Mouse (Mus musculus): Measurements from ENCODE around the gene Gm14137. TPM values are rescaled to one million over a fixed set of nuclear protein-coding genes. Genes with fewer than 3 reads are reported as not detected.

The Gm14137 gene
- polyA plus RNA-seq, 1 experiment from 2014 or later, result 0.30 TPM

- Histone ChIP-seq H3K9me3 (ENCODE audit: control insufficient read depth, low read depth, low read length) (no peaks in the 10 kb centered on the region), H3K4me2 (replicated peaks; ENCODE audit: low read depth, low read length) (no peak overlapping the region), H3K4me1 (ENCODE audit: control insufficient read depth, insufficient read depth, low read length) (peaks cover 15% of the 10 kb centered on the region), H3K27me3 (ENCODE audit: control insufficient read depth, insufficient read depth, low read length) (no peaks in the 10 kb centered on the region), H3K36me3 (ENCODE audit: control insufficient read depth, insufficient read depth, low read length) (peaks cover 13% of the 10 kb centered on the region; the same call in 1 of the 2 replicates), H3K4me3 (ENCODE audit: low read depth, low read length) (no peak overlapping the region), H3K27ac (ENCODE audit: low read length) (no peak overlapping the region), H3K9ac (replicated peaks; ENCODE audit: low read depth, low read length) (no peak overlapping the region)
- WGBS, result 58% methylated on average over 3 of the region's 3 CpGs
- no peak for ATAC-seq (ENCODE audit: insufficient number of reproducible peaks, insufficient read depth, low FRiP score, low read depth)
Measured at GRCm38 (mm10) chr2:119176761-119177160, 2.5 kb downstream of the Gm14137 start.

GRCm38 (mm10) chr2:119177384-119177939 lies 3.2 kb downstream of the Gm14137 start:
- Histone ChIP-seq H3K36me3 (ENCODE audit: control insufficient read depth, insufficient read depth, low read length) (peaks cover 13% of the 10 kb centered on the region; the same call in 1 of the 2 replicates), H3K9me3 (ENCODE audit: control insufficient read depth, low read depth, low read length) (no peaks in the 10 kb centered on the region), H3K4me1 (ENCODE audit: control insufficient read depth, insufficient read depth, low read length) (peaks cover 15% of the 10 kb centered on the region), H3K27me3 (ENCODE audit: control insufficient read depth, insufficient read depth, low read length) (no peaks in the 10 kb centered on the region), H3K27ac (ENCODE audit: low read length) (no peak overlapping the region), H3K9ac (replicated peaks; ENCODE audit: low read depth, low read length) (no peak overlapping the region), H3K4me2 (replicated peaks; ENCODE audit: low read depth, low read length) (no peak overlapping the region), H3K4me3 (ENCODE audit: low read depth, low read length) (no peak overlapping the region)
- 82% methylated on average over 5 of the region's 5 CpGs for WGBS
- ATAC-seq (ENCODE audit: insufficient number of reproducible peaks, insufficient read depth, low FRiP score, low read depth), result no peak

GRCm38 (mm10) chr2:119182914-119183313 lies 8.6 kb downstream of the Gm14137 start:
- ATAC-seq (ENCODE audit: insufficient number of reproducible peaks, insufficient read depth, low FRiP score, low read depth), result no peak
- H3K27ac ChIP-seq (ENCODE audit: low read length), result no peak overlapping the region
- H3K36me3 ChIP-seq (ENCODE audit: control insufficient read depth, insufficient read depth, low read length), result peaks cover 15% of the 10 kb centered on the region; the same call in 1 of the 2 replicates
- H3K27me3 ChIP-seq (ENCODE audit: control insufficient read depth, insufficient read depth, low read length), result no peaks in the 10 kb centered on the region
- 88% methylated on average over 7 of the region's 7 CpGs for WGBS
- no peaks in the 10 kb centered on the region for H3K4me1 ChIP-seq (ENCODE audit: control insufficient read depth, insufficient read depth, low read length)
- no peak overlapping the region for H3K4me3 ChIP-seq (ENCODE audit: low read depth, low read length)
- H3K9ac ChIP-seq (replicated peaks; ENCODE audit: low read depth, low read length), result no peak overlapping the region
- no peak overlapping the region for H3K4me2 ChIP-seq (replicated peaks; ENCODE audit: low read depth, low read length)
- H3K9me3 ChIP-seq (ENCODE audit: control insufficient read depth, low read depth, low read length), result no peaks in the 10 kb centered on the region

GRCm38 (mm10) chr2:119189029-119189710 lies 14.9 kb downstream of the Gm14137 start:
- no peak overlapping the region for H3K9ac ChIP-seq (replicated peaks; ENCODE audit: low read depth, low read length)
- peak overlapping the region; percentile 48 for H3K4me2 ChIP-seq (replicated peaks; ENCODE audit: low read depth, low read length)
- 0 out of 2 replicates have a peak, but pooled peaks cover 5% of the 10 kb centered on the region for H3K4me1 ChIP-seq (ENCODE audit: control insufficient read depth, insufficient read depth, low read length)
- 8% methylated on average over 15 of the region's 15 CpGs for WGBS
- H3K36me3 ChIP-seq (ENCODE audit: control insufficient read depth, insufficient read depth, low read length), result peaks cover 6% of the 10 kb centered on the region; the same call in 1 of the 2 replicates
- H3K27ac ChIP-seq (ENCODE audit: low read length), result no peak overlapping the region
- peak overlapping the region; percentile 20; the same call in 1 of the 2 replicates for H3K4me3 ChIP-seq (ENCODE audit: low read depth, low read length)
- no peaks in the 10 kb centered on the region for H3K27me3 ChIP-seq (ENCODE audit: control insufficient read depth, insufficient read depth, low read length)
- ATAC-seq (ENCODE audit: insufficient number of reproducible peaks, insufficient read depth, low FRiP score, low read depth), result peak; percentile 75
- H3K9me3 ChIP-seq (ENCODE audit: control insufficient read depth, low read depth, low read length), result no peaks in the 10 kb centered on the region

GRCm38 (mm10) chr2:119190969-119191368 lies 16.7 kb downstream of the Gm14137 start:
- H3K9ac ChIP-seq (replicated peaks; ENCODE audit: low read depth, low read length), result no peak overlapping the region
- no peak overlapping the region for H3K27ac ChIP-seq (ENCODE audit: low read length)
- H3K9me3 ChIP-seq (ENCODE audit: control insufficient read depth, low read depth, low read length), result no peaks in the 10 kb centered on the region
- H3K4me1 ChIP-seq (ENCODE audit: control insufficient read depth, insufficient read depth, low read length), result 0 out of 2 replicates have a peak, but pooled peaks cover 5% of the 10 kb centered on the region
- 78% methylated on average over 5 of the region's 5 CpGs for WGBS
- no peak overlapping the region for H3K4me3 ChIP-seq (ENCODE audit: low read depth, low read length)
- no peaks in the 10 kb centered on the region for H3K27me3 ChIP-seq (ENCODE audit: control insufficient read depth, insufficient read depth, low read length)
- H3K36me3 ChIP-seq (ENCODE audit: control insufficient read depth, insufficient read depth, low read length), result no peaks in the 10 kb centered on the region
- no peak overlapping the region for H3K4me2 ChIP-seq (replicated peaks; ENCODE audit: low read depth, low read length)
- no peak for ATAC-seq (ENCODE audit: insufficient number of reproducible peaks, insufficient read depth, low FRiP score, low read depth)

- H3K9me3 ChIP-seq (ENCODE audit: control insufficient read depth, low read depth, low read length), result no peaks in the 10 kb centered on the region
- no peaks in the 10 kb centered on the region for H3K36me3 ChIP-seq (ENCODE audit: control insufficient read depth, insufficient read depth, low read length)
- H3K4me2 ChIP-seq (replicated peaks; ENCODE audit: low read depth, low read length), result no peak overlapping the region
- H3K4me3 ChIP-seq (ENCODE audit: low read depth, low read length), result no peak overlapping the region
- H3K27me3 ChIP-seq (ENCODE audit: control insufficient read depth, insufficient read depth, low read length), result no peaks in the 10 kb centered on the region
- H3K27ac ChIP-seq (ENCODE audit: low read length), result no peak overlapping the region
- no peak for ATAC-seq (ENCODE audit: insufficient number of reproducible peaks, insufficient read depth, low FRiP score, low read depth)
- no peak overlapping the region for H3K9ac ChIP-seq (replicated peaks; ENCODE audit: low read depth, low read length)
- WGBS, result 82% methylated on average over 5 of the region's 5 CpGs
- 0 out of 2 replicates have a peak, but pooled peaks cover 2% of the 10 kb centered on the region for H3K4me1 ChIP-seq (ENCODE audit: control insufficient read depth, insufficient read depth, low read length)
Measured at GRCm38 (mm10) chr2:119194140-119194539, 19.8 kb downstream of the Gm14137 start.

GRCm38 (mm10) chr2:119196316-119197108 lies 22.2 kb downstream of the Gm14137 start:
- H3K27me3 ChIP-seq (ENCODE audit: control insufficient read depth, insufficient read depth, low read length), result no peaks in the 10 kb centered on the region
- no peak overlapping the region for H3K9ac ChIP-seq (replicated peaks; ENCODE audit: low read depth, low read length)
- H3K36me3 ChIP-seq (ENCODE audit: control insufficient read depth, insufficient read depth, low read length), result no peaks in the 10 kb centered on the region
- ATAC-seq (ENCODE audit: insufficient number of reproducible peaks, insufficient read depth, low FRiP score, low read depth), result no peak
- no peak overlapping the region for H3K27ac ChIP-seq (ENCODE audit: low read length)
- no peak overlapping the region for H3K4me3 ChIP-seq (ENCODE audit: low read depth, low read length)
- 45% methylated on average over 4 of the region's 4 CpGs for WGBS
- H3K4me2 ChIP-seq (replicated peaks; ENCODE audit: low read depth, low read length), result no peak overlapping the region
- H3K4me1 ChIP-seq (ENCODE audit: control insufficient read depth, insufficient read depth, low read length), result no peaks in the 10 kb centered on the region
- H3K9me3 ChIP-seq (ENCODE audit: control insufficient read depth, low read depth, low read length), result no peaks in the 10 kb centered on the region

GRCm38 (mm10) chr2:119197493-119197892 lies 23.2 kb downstream of the Gm14137 start:
- Histone ChIP-seq H3K36me3 (ENCODE audit: control insufficient read depth, insufficient read depth, low read length) (no peaks in the 10 kb centered on the region), H3K9me3 (ENCODE audit: control insufficient read depth, low read depth, low read length) (no peaks in the 10 kb centered on the region), H3K4me2 (replicated peaks; ENCODE audit: low read depth, low read length) (no peak overlapping the region), H3K9ac (replicated peaks; ENCODE audit: low read depth, low read length) (no peak overlapping the region), H3K4me3 (ENCODE audit: low read depth, low read length) (no peak overlapping the region), H3K27me3 (ENCODE audit: control insufficient read depth, insufficient read depth, low read length) (no peaks in the 10 kb centered on the region), H3K4me1 (ENCODE audit: control insufficient read depth, insufficient read depth, low read length) (no peaks in the 10 kb centered on the region), H3K27ac (ENCODE audit: low read length) (no peak overlapping the region)
- no peak for ATAC-seq (ENCODE audit: insufficient number of reproducible peaks, insufficient read depth, low FRiP score, low read depth)
- 75% methylated on average over 1 of the region's 1 CpGs for WGBS

All from stomach, embryonic 14.5 days (tissue).